Mouse (Mus musculus) thymus, postnatal 36 days (tissue): ENCODE data around the gene Cfap61.

ENCODE experiments used
- DNase-seq, 2 experiments: peaks; one replicate each; pipeline ENCODE4 v3.0.0; 2022; ENCODE audit warnings: mixed read lengths in 2 of 2

The Cfap61 gene

GRCm38 (mm10) chr2:146098853-146099717, 164.5 kb downstream of the Cfap61 start:
- no peak for DNase-seq

- no peak for DNase-seq
Observed at GRCm38 (mm10) chr2:146099838-146100237, 165.3 kb downstream of the Cfap61 start.

GRCm38 (mm10) chr2:146100489-146101060, 166.0 kb downstream of the Cfap61 start:
- DNase-seq: no peak

- DNase-seq: no peak
Observed at GRCm38 (mm10) chr2:146102600-146102999, 168.0 kb downstream of the Cfap61 start.

- DNase-seq: no peak
Observed at GRCm38 (mm10) chr2:146105341-146105740, 170.8 kb downstream of the Cfap61 start.

GRCm38 (mm10) chr2:146107980-146108379, 173.4 kb downstream of the Cfap61 start:
- no peak for DNase-seq

- DNase-seq: no peak
Observed at GRCm38 (mm10) chr2:146109921-146110320, 175.3 kb downstream of the Cfap61 start.

- DNase-seq: no peak
Observed at GRCm38 (mm10) chr2:146116282-146116681, 181.7 kb downstream of the Cfap61 start.

- no peak for DNase-seq
Observed at GRCm38 (mm10) chr2:146116726-146117125, 182.1 kb downstream of the Cfap61 start.

- no peak for DNase-seq
Observed at GRCm38 (mm10) chr2:146117191-146117914, 182.8 kb downstream of the Cfap61 start.

- DNase-seq: no peak
Observed at GRCm38 (mm10) chr2:146117915-146118403, 183.4 kb downstream of the Cfap61 start.

- no peak for DNase-seq
Observed at GRCm38 (mm10) chr2:146121551-146121950, 187.0 kb downstream of the Cfap61 start.

- DNase-seq: no peak
Observed at GRCm38 (mm10) chr2:146125129-146125528, 190.5 kb downstream of the Cfap61 start.

- no peak for DNase-seq
Observed at GRCm38 (mm10) chr2:146128622-146129021, 194.0 kb downstream of the Cfap61 start.

- DNase-seq: no peak
Observed at GRCm38 (mm10) chr2:146130514-146130913, 195.9 kb downstream of the Cfap61 start.

GRCm38 (mm10) chr2:146134275-146134674, 199.7 kb downstream of the Cfap61 start:
- DNase-seq: no peak

GRCm38 (mm10) chr2:146140711-146141110, 206.1 kb downstream of the Cfap61 start:
- no peak for DNase-seq

- DNase-seq: no peak
Observed at GRCm38 (mm10) chr2:146147306-146147705, 212.7 kb downstream of the Cfap61 start.

- DNase-seq: no peak
Observed at GRCm38 (mm10) chr2:146147801-146148200, 213.2 kb downstream of the Cfap61 start.

GRCm38 (mm10) chr2:146149206-146149974, 214.8 kb downstream of the Cfap61 start:
- DNase-seq: no peak

GRCm38 (mm10) chr2:146168017-146168803, 233.6 kb downstream of the Cfap61 start:
- no peak for DNase-seq

- DNase-seq: no peak
Observed at GRCm38 (mm10) chr2:146169492-146169891, 234.9 kb downstream of the Cfap61 start.
